Mouse (Mus musculus) myocyte (in vitro differentiated cells): ENCODE results near the gene Hs6st3.

Experiments
- POLR2A ChIP-seq: IDR thresholded peaks from one replicate; pipeline ENCODE4 v1.6.1; 2011; ENCODE audit warnings: low read depth, mild to moderate bottlenecking, control low read depth, moderate library complexity; ENCODE audit not compliant: insufficient read length
- POLR2AphosphoS2 ChIP-seq: IDR thresholded peaks from one replicate; pipeline ENCODE4 v1.6.1; 2011; ENCODE audit warnings: low read depth, control low read depth; ENCODE audit not compliant: insufficient read length
- REST ChIP-seq: IDR thresholded peaks from one replicate; pipeline ENCODE4 v1.6.1; 2011; ENCODE audit warnings: mild to moderate bottlenecking, control low read depth, moderate library complexity; ENCODE audit not compliant: insufficient read depth, insufficient read length
- USF1 ChIP-seq: IDR thresholded peaks from one replicate; pipeline ENCODE4 v1.6.1; 2011; ENCODE audit warnings: low read depth, mild to moderate bottlenecking, control low read depth, moderate library complexity

DNA sequence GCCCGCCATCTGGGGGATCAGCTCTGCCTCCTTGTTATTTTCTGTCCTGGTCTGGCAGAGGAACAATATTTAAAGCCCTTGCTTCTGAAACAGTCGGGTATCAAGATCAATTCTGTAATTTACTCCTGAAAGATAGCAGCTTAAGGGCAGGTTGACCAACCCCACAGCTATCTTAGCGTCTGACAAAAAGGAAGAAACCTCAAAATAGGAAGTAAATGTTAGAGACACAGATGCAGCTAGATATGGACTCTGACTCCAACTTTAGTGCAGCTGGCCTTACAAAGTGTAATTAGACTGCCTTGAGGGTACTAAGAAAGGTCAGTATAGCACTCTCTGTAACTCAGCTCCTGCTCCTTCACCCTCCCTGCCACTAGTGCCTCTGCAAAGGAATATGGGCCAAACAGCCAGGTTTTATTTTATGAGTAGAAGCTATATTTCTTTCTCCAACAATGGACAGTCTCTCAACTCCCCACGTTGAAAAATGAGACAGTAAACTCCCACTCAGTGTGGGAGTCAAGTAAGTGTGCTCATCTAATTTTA, 710.7 kb downstream of the Hs6st3 start:
- TF ChIP-seq POLR2A (no peak), REST (no peak), USF1 (no peak), POLR2AphosphoS2 (no peak)
